Mouse (Mus musculus): ENCODE results near the gene Dennd4a. TPM values are rescaled to one million over a fixed set of nuclear protein-coding genes. Genes with fewer than 3 reads are reported as not detected.
A peak's percentile ranks its signal among the peaks of the same experiment; 100 is the strongest.

Gene Dennd4a
- polyA plus RNA-seq, 1 experiment from 2014 or later = 6.3 TPM

DNA sequence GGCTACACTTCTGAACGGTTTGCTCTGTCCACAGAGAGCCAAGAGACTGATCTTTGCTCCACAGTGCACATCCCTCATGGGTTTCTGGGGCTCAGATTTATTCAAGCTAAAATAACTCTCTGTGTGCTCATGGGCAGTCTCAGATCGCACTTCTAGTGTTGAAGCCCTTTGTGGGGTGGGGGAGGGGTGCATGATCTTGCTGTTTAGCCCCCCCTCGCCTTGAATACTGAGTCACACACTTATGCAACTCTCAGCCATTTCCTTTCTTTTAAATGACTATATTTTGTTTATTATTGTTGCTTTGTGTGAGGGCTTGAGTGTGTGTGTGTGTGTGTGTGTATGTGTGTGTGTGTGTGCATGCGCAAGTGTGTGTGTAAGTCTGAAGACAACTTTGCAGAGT lies 128.1 kb downstream of the Dennd4a start:
- TF ChIP-seq CTCF (IDR thresholded peaks at IDR 0.05) (no peak), EP300 (IDR thresholded peaks at IDR 0.05) (no peak)
- no peak overlapping the region for H3K4me2 ChIP-seq (replicated peaks; ENCODE audit: low read depth, low read length)
- no peak overlapping the region for H3K4me3 ChIP-seq (ENCODE audit: low read depth, low read length)
- H3K9ac ChIP-seq (replicated peaks; ENCODE audit: low read depth) = no peak overlapping the region
- WGBS = 21% methylated on average over 4 of the region's 4 CpGs
- H3K27me3 ChIP-seq (replicated peaks; ENCODE audit: insufficient read depth, low read length) = no peaks in the 10 kb centered on the region
- H3K9me3 ChIP-seq (ENCODE audit: low read length) = no peaks in the 10 kb centered on the region
- H3K36me3 ChIP-seq (ENCODE audit: insufficient read depth, low read length) = no peaks in the 10 kb centered on the region
- 0 out of 2 replicates have a peak, but pooled peaks cover 2% of the 10 kb centered on the region for H3K4me1 ChIP-seq (ENCODE audit: insufficient read depth, low read depth, low read length)
- DNase-seq (ENCODE audit: low spot score) (peak; percentile 70), ATAC-seq (peak; percentile 27; the same call in 1 of the 2 replicates)
- H3K27ac ChIP-seq (ENCODE audit: low read length) = no peak overlapping the region

DNA sequence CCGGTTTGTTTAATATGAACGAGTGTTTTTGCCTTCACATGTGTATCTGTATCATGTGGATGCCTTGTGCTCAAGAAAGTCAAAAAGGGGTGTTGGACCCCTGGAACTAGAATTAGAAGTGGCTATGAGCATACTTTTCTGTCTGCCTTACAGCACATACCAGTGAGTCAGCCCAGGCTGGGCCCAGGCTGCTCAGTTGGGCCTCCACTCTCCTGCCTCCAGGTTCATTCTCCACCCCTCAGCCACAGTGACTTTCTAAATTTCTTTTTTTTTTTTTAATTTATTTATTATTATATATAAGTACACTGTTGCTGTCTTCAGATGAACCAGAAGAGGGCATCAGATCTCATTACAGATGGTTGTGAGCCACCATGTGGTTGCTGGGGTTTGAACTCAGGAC lies 128.7 kb downstream of the Dennd4a start:
- H3K27me3 ChIP-seq (replicated peaks; ENCODE audit: insufficient read depth, low read length) = no peaks in the 10 kb centered on the region
- no peak overlapping the region for H3K27ac ChIP-seq (ENCODE audit: low read length)
- H3K36me3 ChIP-seq (ENCODE audit: insufficient read depth, low read length) = no peaks in the 10 kb centered on the region
- DNase-seq (ENCODE audit: low spot score) (no peak), ATAC-seq (no peak)
- no peaks in the 10 kb centered on the region for H3K9me3 ChIP-seq (ENCODE audit: low read length)
- H3K9ac ChIP-seq (replicated peaks; ENCODE audit: low read depth) = no peak overlapping the region
- TF ChIP-seq EP300 (IDR thresholded peaks at IDR 0.05) (no peak), CTCF (IDR thresholded peaks at IDR 0.05) (peak; percentile 34)
- 66% methylated on average over 2 of the region's 2 CpGs for WGBS
- H3K4me1 ChIP-seq (ENCODE audit: insufficient read depth, low read depth, low read length) = 0 out of 2 replicates have a peak, but pooled peaks cover 2% of the 10 kb centered on the region
- H3K4me3 ChIP-seq (ENCODE audit: low read depth, low read length) = no peak overlapping the region
- no peak overlapping the region for H3K4me2 ChIP-seq (replicated peaks; ENCODE audit: low read depth, low read length)

DNA sequence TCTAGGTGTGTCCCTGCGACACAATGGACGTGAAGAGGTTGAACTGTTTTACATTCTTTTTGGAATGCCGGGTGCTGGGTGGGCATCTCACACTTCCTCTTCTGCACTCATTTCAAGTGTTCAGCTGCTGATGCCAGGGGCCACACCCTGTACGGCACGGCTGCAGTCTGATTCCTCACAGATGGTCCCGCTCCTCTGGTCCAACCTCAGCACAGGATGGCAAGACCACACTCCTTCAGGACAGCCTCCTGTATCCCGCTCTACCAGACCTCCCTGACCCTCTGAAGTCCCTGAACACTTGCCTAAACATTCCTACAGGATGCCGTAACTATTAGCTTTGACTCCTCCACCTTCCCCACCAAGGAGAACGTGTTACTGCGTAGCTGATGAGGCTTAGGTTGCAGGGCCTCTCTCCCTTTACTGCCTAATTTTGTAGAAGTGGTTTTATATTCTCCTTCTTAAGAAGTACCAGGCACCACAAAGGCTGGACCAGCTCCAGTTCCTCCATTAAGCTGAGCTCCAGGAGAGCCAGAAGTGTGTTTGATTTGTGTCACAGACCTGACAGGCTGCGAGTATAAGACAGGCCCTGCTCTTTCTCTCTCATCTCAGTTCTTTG lies 129.7 kb downstream of the Dennd4a start:
- Histone ChIP-seq H3K4me1 (ENCODE audit: insufficient read depth, low read depth, low read length) (0 out of 2 replicates have a peak, but pooled peaks cover 2% of the 10 kb centered on the region), H3K27ac (ENCODE audit: low read length) (peak overlapping the region; percentile 34), H3K27me3 (replicated peaks; ENCODE audit: insufficient read depth, low read length) (no peaks in the 10 kb centered on the region), H3K4me3 (ENCODE audit: low read depth, low read length) (no peak overlapping the region), H3K9me3 (ENCODE audit: low read length) (no peaks in the 10 kb centered on the region), H3K36me3 (ENCODE audit: insufficient read depth, low read length) (no peaks in the 10 kb centered on the region), H3K4me2 (replicated peaks; ENCODE audit: low read depth, low read length) (no peak overlapping the region), H3K9ac (replicated peaks; ENCODE audit: low read depth) (no peak overlapping the region)
- TF ChIP-seq CTCF (IDR thresholded peaks at IDR 0.05) (no peak), EP300 (IDR thresholded peaks at IDR 0.05) (no peak)
- DNase-seq (ENCODE audit: low spot score) (peak; percentile 26), ATAC-seq (peak; percentile 67)
- 47% methylated on average over 11 of the region's 11 CpGs for WGBS

DNA sequence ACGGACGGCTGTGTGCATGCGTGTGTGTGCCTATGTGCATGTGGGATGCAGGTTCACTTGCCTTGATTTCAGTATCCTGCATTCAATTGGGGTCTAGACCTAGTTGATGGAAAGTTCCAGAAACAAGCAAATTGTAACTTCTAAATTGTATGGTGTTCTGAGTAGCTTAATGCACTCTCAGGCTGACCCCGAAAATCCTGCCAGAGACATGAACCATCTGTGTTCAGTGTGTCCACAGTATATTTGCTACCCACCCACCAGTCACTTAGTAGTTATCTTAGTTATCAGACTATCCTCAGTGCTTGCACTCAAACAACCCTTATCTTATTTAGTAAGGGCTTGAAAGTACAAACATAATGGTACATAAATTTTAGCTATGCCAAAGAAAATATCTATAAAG lies 130.5 kb downstream of the Dennd4a start:
- Histone ChIP-seq H3K4me1 (ENCODE audit: insufficient read depth, low read depth, low read length) (0 out of 2 replicates have a peak, but pooled peaks cover 2% of the 10 kb centered on the region), H3K9me3 (ENCODE audit: low read length) (no peaks in the 10 kb centered on the region), H3K36me3 (ENCODE audit: insufficient read depth, low read length) (no peaks in the 10 kb centered on the region), H3K9ac (replicated peaks; ENCODE audit: low read depth) (no peak overlapping the region), H3K27me3 (replicated peaks; ENCODE audit: insufficient read depth, low read length) (no peaks in the 10 kb centered on the region), H3K4me2 (replicated peaks; ENCODE audit: low read depth, low read length) (no peak overlapping the region), H3K4me3 (ENCODE audit: low read depth, low read length) (no peak overlapping the region), H3K27ac (ENCODE audit: low read length) (no peak overlapping the region)
- TF ChIP-seq EP300 (IDR thresholded peaks at IDR 0.05) (no peak), CTCF (IDR thresholded peaks at IDR 0.05) (no peak)
- 65% methylated on average over 4 of the region's 4 CpGs for WGBS
- DNase-seq (ENCODE audit: low spot score) (no peak), ATAC-seq (no peak)

DNA sequence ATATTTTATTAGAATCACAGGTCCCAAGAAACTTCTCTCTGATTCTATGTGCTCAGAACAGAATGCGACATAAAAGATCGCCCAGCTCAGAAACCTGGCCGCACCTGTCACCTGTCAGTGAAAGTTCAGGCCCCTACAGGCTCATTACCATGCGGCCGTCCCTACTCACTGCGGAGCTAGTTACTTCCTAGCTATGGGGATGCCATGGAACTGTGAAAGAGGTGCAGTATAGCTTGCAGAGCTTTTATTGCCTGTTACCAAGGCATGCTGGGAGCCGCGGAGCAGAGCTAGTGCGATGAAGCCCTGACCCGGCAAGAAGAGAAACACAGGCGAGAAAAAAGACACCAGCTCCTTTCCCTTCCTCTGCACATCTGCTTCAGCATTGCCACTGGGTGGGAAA lies 132.9 kb downstream of the Dennd4a start:
- Histone ChIP-seq H3K27me3 (replicated peaks; ENCODE audit: insufficient read depth, low read length) (no peaks in the 10 kb centered on the region), H3K27ac (ENCODE audit: low read length) (no peak overlapping the region), H3K4me1 (ENCODE audit: insufficient read depth, low read depth, low read length) (0 out of 2 replicates have a peak, but pooled peaks cover 2% of the 10 kb centered on the region), H3K4me2 (replicated peaks; ENCODE audit: low read depth, low read length) (no peak overlapping the region), H3K9ac (replicated peaks; ENCODE audit: low read depth) (no peak overlapping the region), H3K36me3 (ENCODE audit: insufficient read depth, low read length) (no peaks in the 10 kb centered on the region), H3K9me3 (ENCODE audit: low read length) (no peaks in the 10 kb centered on the region), H3K4me3 (ENCODE audit: low read depth, low read length) (no peak overlapping the region)
- ATAC-seq (no peak), DNase-seq (ENCODE audit: low spot score) (no peak)
- TF ChIP-seq EP300 (IDR thresholded peaks at IDR 0.05) = no peak
- WGBS = 36% methylated on average over 11 of the region's 11 CpGs

DNA sequence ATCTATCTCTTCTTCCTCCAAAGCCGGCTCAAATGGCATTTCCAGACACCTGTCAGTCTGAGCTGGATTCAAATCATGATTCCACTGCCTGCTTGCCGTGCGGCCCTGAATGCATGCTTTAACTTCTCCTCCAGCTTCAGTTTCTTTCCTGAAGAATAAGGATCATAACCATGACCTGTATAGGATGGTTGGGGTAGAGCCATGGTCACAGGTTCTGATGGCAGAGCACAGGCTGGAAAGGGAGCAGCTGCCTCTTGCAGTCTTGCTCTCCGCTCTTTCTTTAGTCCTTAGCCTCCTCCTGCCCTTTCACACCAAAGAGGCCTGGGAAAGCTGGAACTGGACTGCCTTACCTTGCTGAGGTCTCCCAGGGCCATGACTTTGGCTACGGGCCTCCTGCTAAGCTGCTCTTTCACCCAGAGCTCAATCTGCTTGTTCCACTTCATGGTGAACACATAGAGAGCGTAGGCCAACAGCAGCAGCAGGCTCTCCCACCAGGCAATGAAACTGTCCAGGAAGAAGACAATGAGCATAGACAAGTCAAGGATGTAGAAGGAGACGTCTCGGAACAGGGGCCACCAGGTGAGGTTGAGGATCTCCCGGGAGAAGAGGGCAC lies 136.4 kb downstream of the Dennd4a start:
- no peak for DNase-seq (ENCODE audit: low spot score)
- WGBS = 85% methylated on average over 9 of the region's 9 CpGs
- Histone ChIP-seq H3K9ac (replicated peaks; ENCODE audit: low read depth) (no peak overlapping the region), H3K36me3 (ENCODE audit: insufficient read depth, low read length) (no peaks in the 10 kb centered on the region), H3K4me1 (ENCODE audit: insufficient read depth, low read depth, low read length) (no peaks in the 10 kb centered on the region), H3K27me3 (replicated peaks; ENCODE audit: insufficient read depth, low read length) (no peaks in the 10 kb centered on the region), H3K4me3 (ENCODE audit: low read depth, low read length) (no peak overlapping the region), H3K9me3 (ENCODE audit: low read length) (no peaks in the 10 kb centered on the region), H3K27ac (ENCODE audit: low read length) (no peak overlapping the region), H3K4me2 (replicated peaks; ENCODE audit: low read depth, low read length) (no peak overlapping the region)
- TF ChIP-seq CTCF (IDR thresholded peaks at IDR 0.05) = no peak
- no peak for TF ChIP-seq EP300 (IDR thresholded peaks at IDR 0.05)
- no peak for ATAC-seq
